Mouse (Mus musculus): ENCODE results near the gene Magi2. TPM values are rescaled to one million over a fixed set of nuclear protein-coding genes. Genes with fewer than 3 reads are reported as not detected.

Gene Magi2
- total RNA-seq, 1 experiment from 2014 or later: 7.6 TPM

GRCm38 (mm10) chr5:20603756-20604469 lies 1377.1 kb downstream of the Magi2 start:
- DNase-seq: no peak

- DNase-seq: no peak
These were observed 1379.7 kb downstream of the Magi2 start for GRCm38 (mm10) chr5:20606497-20606896.

- no peak for DNase-seq
These were observed 1380.7 kb downstream of the Magi2 start for GRCm38 (mm10) chr5:20607503-20607902.

- no peak for DNase-seq
These were observed 1382.5 kb downstream of the Magi2 start for GRCm38 (mm10) chr5:20609206-20609935.

- no peak for DNase-seq
These were observed 1383.8 kb downstream of the Magi2 start for GRCm38 (mm10) chr5:20610640-20611039.

- no peak for DNase-seq
These were observed 1385.8 kb downstream of the Magi2 start for GRCm38 (mm10) chr5:20612616-20613015.

- no peak for DNase-seq
These were observed 1388.1 kb downstream of the Magi2 start for GRCm38 (mm10) chr5:20614891-20615290.

- no peak for DNase-seq
These were observed 1394.0 kb downstream of the Magi2 start for GRCm38 (mm10) chr5:20620596-20621511.

GRCm38 (mm10) chr5:20622417-20622816 lies 1395.6 kb downstream of the Magi2 start:
- DNase-seq: no peak

GRCm38 (mm10) chr5:20622837-20623573 lies 1396.2 kb downstream of the Magi2 start:
- DNase-seq: no peak

GRCm38 (mm10) chr5:20625117-20625516 lies 1398.3 kb downstream of the Magi2 start:
- no peak for DNase-seq

GRCm38 (mm10) chr5:20628954-20629601 lies 1402.2 kb downstream of the Magi2 start:
- no peak for DNase-seq

- DNase-seq: no peak
These were observed 1407.4 kb downstream of the Magi2 start for GRCm38 (mm10) chr5:20634046-20634769.

GRCm38 (mm10) chr5:20634822-20635221 lies 1408.0 kb downstream of the Magi2 start:
- DNase-seq: no peak

GRCm38 (mm10) chr5:20637300-20637989 lies 1410.6 kb downstream of the Magi2 start:
- no peak for DNase-seq

GRCm38 (mm10) chr5:20642196-20642595 lies 1415.4 kb downstream of the Magi2 start:
- no peak for DNase-seq

- no peak for DNase-seq
These were observed 1416.9 kb downstream of the Magi2 start for GRCm38 (mm10) chr5:20643741-20644140.

GRCm38 (mm10) chr5:20646947-20647346 lies 1420.1 kb downstream of the Magi2 start:
- DNase-seq: no peak

- no peak for DNase-seq
These were observed 1426.8 kb downstream of the Magi2 start for GRCm38 (mm10) chr5:20653425-20654185.

All from adrenal gland, postnatal 14 days (tissue).